Mouse (Mus musculus) ES-Bruce4 (cell line): ENCODE results near the gene Morc1.

Source experiments
- CTCF ChIP-seq: IDR thresholded peaks from one replicate; pipeline ENCODE4 v1.8.1; 2011; ENCODE audit warnings: low read depth, low read length
- POLR2A ChIP-seq: IDR thresholded peaks from one replicate; pipeline ENCODE4 v1.8.1; 2011; ENCODE audit warnings: low read length; ENCODE audit not compliant: insufficient read depth

DNA sequence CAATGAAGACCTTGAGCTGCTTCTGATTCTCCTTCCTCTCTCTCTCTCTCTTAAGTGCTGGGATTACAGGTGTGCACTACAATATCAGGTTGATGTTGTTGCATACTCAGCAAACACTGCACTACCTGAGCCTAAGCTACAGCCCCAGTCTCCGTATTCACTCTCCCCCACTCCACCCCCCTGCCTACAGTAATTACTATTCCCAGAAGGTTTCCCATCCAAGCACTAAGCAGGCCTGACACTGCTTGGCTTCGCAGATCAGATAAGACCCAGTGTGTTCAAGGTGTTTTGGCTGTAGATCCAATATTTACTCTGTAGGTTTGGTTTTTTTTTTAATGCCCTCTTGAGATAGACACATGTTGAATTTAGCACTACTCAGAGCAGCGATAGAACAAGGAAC, 20.9 kb upstream of the Morc1 start:
- TF ChIP-seq POLR2A (no peak), CTCF (no peak)
